Mouse (Mus musculus) B cell, adult 67 days (primary cell): ENCODE measurements around the gene B3galnt2. TPM values are rescaled to one million over a fixed set of nuclear protein-coding genes. Genes with fewer than 3 reads are reported as not detected.

Experiments used
- total RNA-seq, 2 experiments: library from RNA; stranded (reverse); gene quantifications; 4 replicates each; pipeline ENCODE4 v1.2.4; 2023

B3galnt2 gene
- total RNA-seq, result 10 to 100 TPM; 23.4 to 34.8 TPM

DNA sequence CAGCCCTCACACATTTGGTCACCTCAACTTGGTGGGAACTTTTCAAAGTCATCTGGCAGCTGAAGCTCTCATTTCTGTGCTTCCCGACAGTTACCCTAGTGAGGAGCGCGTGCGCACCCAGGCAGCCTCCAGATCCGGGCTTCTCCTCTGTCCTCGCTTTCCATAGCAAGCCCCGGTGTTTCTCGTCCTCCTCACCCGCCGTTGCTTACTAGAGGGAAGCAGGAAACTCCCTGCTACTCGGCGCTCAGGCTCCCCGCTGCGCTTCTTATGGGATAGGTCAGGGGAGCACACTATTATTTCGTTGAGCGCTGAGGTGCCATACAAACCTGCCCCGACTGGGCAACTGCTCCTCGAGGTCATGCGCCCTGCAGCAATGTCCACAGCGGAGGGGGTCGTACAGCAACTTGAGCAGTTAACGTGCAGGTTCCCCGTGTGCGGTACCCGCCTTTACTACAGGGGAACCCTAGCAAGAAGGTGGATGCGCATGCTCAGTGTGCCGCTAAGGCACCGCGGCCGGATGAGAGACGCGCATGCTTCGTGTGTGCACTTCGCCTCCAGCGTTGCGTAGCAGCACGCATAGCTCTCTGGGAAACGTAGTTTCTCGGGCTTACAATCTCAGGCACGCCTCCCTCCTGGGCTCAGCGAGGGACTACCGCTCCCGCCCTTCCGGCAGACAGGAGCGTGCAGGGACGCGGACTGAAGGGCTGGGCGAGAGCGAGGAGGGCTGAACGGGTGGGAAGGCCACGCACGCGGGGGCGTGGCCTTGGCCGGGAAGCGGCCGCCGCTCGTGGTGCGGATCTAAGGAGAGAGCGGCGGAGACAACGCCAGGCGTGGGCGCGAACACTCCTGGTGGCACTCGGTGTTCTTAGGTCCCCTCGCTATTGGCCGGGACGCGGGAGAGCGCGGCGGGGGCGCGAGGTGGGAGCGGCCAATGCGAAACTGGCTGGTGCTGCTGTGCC lies at the start of gene B3galnt2:
Gene B3galnt2, plus strand, starts transcription at position 596 of the 959 bp plus-strand sequence.

DNA sequence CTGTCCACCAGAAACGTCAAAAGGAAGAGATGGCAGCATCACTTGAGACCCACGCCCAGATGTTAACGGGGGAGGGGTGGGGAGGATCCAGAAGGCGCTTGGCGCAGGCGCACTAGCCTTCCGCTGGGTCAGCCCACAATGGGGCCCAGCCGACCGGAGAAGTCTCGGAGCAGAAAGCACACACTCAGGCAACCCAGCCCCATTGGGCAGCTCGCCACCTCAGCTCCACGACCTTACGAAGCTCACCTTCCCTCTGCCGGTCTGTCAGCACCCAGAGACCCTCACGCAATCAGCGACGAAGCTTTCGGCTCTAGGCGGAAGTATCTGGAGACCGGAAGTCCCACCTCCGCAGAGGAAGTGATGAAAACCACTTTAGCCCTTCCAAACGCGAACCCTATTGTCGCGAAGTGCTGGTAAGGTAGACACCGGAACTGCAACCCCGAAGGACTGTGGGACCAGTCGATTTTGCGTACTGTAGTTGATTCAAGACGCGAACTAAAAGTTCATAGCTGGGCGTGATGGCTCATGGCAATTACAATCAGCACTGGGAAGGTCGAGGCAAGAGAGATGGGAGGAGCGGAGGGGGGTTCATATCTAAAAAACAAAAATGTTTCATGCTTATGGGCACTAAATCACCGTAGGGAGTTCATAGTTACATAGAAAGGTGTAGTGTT lies 85.2 kb downstream of the B3galnt2 start, which contains the start of gene Tbce:
Gene Tbce, minus strand, starts transcription at position 347 of the 674 bp plus-strand sequence.

Other genes starting within 250 kb of the B3galnt2 start
- not detected for gene Gng4, start 170.4 kb upstream of the B3galnt2 start, total RNA-seq
- 10 to 100 TPM; 95.9 to 98.8 TPM for gene Tbce, start 85.2 kb downstream of the B3galnt2 start, total RNA-seq
- gene Arid4b, start 108.8 kb downstream of the B3galnt2 start, total RNA-seq, result 100 to 1,000 TPM; 123 TPM
- gene Ggps1, start 109.0 kb downstream of the B3galnt2 start, total RNA-seq, result 10 to 100 TPM; 59.3 to 60.7 TPM